Mouse (Mus musculus): Measurements from ENCODE around the gene Fam110a.

DNA sequence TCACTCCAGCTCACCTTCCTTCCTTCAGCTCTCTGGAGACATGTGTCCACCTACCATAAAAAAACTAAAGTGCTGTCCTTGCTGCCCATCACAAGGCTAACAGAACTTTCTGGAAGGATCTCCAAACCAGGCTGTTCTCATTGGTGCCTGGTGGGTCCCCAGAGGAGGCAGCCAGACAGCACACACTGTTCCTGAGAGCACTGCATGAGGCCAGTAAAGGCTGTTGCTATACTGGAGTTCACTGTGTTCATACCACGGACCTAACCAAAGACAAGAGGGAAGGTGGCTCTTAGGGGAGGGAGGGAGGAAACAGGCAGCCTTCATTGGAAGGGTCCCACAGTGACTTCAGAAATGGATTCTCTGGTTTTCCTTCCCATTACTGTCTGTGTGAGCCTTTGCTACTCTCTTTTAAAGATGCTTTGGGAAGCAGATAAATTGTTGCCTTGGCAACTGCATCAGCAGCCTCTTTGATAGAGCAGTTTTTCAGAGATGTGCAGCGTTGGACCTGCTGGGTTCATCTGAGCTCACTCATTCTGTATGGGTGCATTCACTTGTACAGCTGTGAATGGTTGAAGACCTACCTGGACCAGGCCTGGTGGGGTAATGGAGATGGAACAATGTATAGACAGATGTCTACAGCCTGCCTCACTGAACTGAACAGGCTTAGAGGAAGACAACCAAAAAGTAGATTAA is 30.8 kb downstream of the Fam110a start:
- no peak for TF ChIP-seq CTCF (IDR thresholded peaks at IDR 0.05; ENCODE audit: low read depth)
- no peak for TF ChIP-seq EP300 (IDR thresholded peaks at IDR 0.05; ENCODE audit: low read depth)

Data from heart, postnatal 0 days (tissue).